Mouse (Mus musculus) heart, postnatal 36 days (tissue): ENCODE results near the gene Ccdc18. TPM values are rescaled to one million over a fixed set of nuclear protein-coding genes. Genes with fewer than 3 reads are reported as not detected.
"Not testable (repeated sequence)": the region's sequence is repeated elsewhere in the genome, so short reads cannot be mapped to it uniquely, and the experiment has no call there.

Source experiments
- DNase-seq, 2 experiments: peaks; one replicate each; pipeline ENCODE4 v3.0.0; 2021 to 2022
- intact Hi-C: fragments of 180-260 bp; cut with DNase I; formaldehyde crosslinking; loops from one replicate; pipeline ENCODE4 v1.15.1; 2025
- total RNA-seq, 2 experiments: library from RNA; stranded (reverse); gene quantifications; 2 replicates each; pipeline ENCODE4 v1.2.3; 2021

Ccdc18 gene
- under 1 TPM; 0.24 to 0.56 TPM for total RNA-seq

DNA sequence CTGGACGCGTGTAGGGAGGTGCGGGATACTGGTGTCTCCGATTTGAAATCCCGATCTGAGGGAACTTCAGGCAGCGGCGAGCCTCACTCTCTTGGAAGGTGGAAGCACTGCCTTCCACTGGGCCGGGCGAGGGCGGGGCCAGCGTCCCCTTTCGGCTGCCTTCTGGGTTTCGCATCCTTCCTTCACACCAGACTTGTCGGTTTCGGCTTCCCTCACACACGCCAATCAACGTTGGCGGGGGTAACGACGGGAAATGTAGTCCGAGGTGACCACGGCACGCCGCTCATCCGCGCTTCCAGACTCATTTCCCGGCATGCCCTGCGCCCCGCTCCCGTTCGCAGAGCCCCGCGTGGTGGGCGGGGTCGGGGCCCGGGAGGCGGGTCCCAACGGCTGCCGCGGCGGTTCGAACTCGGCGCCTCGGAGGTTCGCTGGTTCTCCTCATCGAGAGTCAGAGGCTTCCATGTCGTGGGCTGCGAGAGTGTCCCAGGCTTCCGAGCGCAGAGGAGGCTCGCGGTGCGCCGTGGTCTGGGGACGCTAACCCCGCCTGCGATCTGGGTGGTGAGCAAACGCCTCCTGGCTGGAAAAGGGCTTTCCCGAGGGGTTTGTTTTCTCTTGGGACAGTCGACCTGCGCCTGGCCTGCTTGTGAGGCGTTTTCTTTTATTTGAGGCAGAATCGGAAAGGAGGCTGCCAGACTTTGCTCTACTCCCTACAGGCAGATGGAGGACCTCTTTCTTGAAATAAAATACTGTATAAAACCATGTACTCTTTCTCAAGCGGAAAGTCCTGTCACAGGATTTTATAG is at the start of gene Ccdc18, which contains the start of gene Tmed5:
Gene Ccdc18, plus strand, starts transcription at position 435 of the 803 bp plus-strand sequence.
Gene Tmed5, minus strand, starts transcription at position 180 of the 803 bp plus-strand sequence.
- DNase-seq, result peak; percentile 95 to 98
- intact Hi-C loops, result loop anchor here (1.0 to 10.0 kb wide), 6 partner anchors 67 to 532 kb away; partner anchors contain the start of genes Dgkq, Dr1, Gak and Idua

DNA sequence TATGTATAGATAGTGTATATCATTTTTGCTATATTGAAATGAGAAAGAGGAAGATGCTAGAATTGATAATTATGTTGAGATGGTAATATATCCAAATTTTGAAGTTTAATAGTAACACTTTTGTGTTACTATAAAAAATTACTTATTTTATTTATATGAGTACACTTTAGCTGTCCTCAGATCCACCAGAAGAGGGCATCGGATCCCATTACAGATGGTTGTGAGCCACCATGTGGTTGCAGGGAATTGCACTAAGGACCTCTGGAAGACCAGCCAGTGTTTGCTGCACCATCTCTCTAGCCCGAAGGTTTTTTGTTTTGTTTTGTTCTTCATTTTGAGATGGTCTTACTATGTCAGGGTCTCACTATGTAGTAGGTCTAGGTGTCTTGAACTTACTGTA is 47.2 kb upstream of the Ccdc18 start:
- intact Hi-C loops, result loop anchor here (2.0 kb wide), 1 partner anchor 77 kb away; no protein-coding TSS in a partner anchor
- no peak for DNase-seq

- intact Hi-C loops, DNase-seq: not testable (repeated sequence)
Observed at GRCm38 (mm10) chr5:108092731-108093130, 39.9 kb upstream of the Ccdc18 start.

- no peak for DNase-seq
- intact Hi-C loops, result no loop called here
Observed at GRCm38 (mm10) chr5:108097676-108098075, 35.0 kb upstream of the Ccdc18 start.

DNA sequence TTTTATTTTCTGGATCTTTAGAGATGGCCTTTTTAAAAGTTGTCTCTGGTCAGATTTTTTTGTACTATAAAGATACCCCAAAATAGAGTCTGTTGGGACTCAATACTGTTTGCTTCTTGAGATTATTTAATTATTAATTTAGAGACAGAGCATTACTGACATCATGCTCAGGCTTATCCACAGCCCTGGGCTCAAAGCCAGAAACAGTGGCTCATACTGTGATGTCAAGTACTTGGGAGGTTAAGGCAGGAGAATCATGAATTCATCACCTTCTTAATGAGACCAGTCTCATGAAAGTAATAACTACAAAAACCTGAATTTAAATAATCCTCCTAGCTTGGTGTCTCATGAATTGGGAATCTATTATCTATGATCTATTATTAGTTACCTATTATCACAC is 32.5 kb upstream of the Ccdc18 start:
- no peak for DNase-seq
- intact Hi-C loops, result no loop called here

DNA sequence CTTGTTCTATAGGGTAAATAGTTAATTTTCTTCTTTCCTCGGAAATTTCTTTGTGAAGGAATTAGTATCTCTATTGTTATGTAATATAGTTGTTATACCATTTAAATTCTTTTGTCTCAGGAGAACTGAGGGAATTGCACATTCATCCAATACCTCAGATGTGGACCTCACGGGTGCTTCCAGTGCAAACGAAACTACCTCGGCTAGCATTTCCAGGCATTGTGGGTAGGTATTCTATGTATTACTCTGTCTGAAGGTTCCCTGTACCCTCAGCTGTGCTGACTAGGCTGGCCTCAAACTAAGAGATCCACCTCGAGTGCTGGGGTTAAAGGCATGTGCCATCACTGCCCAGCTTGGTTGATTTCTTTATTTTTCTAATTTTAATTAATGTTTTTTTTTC is 28.4 kb upstream of the Ccdc18 start:
- intact Hi-C loops, result no loop called here
- no peak for DNase-seq

GRCm38 (mm10) chr5:108109346-108109745 is 23.3 kb upstream of the Ccdc18 start:
- DNase-seq, result no peak
- intact Hi-C loops, result no loop called here

GRCm38 (mm10) chr5:108117693-108118092 is 15.0 kb upstream of the Ccdc18 start:
- DNase-seq, result no peak
- intact Hi-C loops, result no loop called here

- intact Hi-C loops, result no loop called here
- DNase-seq, result no peak
Observed at GRCm38 (mm10) chr5:108120221-108120900, 12.3 kb upstream of the Ccdc18 start.

DNA sequence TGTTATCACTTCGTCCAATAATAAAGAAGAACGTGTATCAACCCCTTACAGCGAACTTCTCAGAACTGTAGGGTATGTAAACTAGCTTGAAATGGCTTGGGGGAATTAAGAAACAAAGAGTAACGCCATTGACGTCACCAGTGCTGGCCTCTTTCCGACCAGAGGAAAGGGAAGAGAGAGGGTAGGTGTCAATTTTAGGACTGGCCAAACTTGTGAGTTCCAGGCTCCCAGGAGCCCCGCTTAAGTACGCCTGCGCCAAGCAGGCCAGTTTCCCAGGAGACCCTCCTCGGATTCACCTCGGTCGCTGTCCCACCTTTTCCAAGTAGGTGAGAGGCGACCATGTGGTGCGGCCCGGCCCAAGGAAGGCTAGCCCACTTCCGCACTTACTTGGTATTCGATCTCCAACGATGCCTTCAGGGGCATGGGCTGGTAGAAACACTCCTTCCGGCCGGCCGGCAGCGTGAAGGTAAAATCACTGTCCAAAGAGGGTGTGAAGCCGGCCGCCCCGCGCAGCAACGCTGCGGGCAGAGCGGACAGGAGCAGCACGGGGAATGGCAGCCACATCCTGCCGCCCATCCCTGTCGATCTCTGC is 730 bp upstream of the Ccdc18 start:
- DNase-seq, result peak in 1 of 2 experiments; percentile 64
- intact Hi-C loops, result loop anchor here (1.0 to 10.0 kb wide), 6 partner anchors 67 to 533 kb away; partner anchors contain the start of genes Dgkq, Dr1, Gak and Idua

DNA sequence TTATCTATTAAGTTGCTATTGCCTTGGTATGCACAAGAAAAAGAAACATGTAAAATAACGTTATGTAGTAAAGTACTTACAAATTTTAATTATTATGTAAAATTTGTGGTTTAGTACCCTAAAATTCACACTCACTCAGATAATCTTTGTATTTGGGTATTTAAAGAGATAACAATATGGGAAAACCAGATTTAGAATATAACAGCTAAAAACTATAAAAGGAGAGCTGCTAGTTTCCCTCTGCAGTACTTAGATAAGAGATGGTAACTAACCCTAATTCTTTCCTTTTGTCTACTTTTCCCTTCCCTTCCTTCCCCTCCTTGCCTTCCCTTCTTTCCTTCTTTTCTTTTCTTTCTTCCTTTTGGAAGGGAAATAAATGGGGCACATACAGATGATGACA is 19.9 kb downstream of the Ccdc18 start:
- intact Hi-C loops, result no loop called here

GRCm38 (mm10) chr5:108160796-108161195 is 28.1 kb downstream of the Ccdc18 start:
- intact Hi-C loops, result loop anchor here (5.0 kb wide), 1 partner anchor 238 kb away; no protein-coding TSS in a partner anchor
- no peak for DNase-seq

More for the DNA sequence above, 19.9 kb downstream of the Ccdc18 start:
- DNase-seq, result no peak

DNA sequence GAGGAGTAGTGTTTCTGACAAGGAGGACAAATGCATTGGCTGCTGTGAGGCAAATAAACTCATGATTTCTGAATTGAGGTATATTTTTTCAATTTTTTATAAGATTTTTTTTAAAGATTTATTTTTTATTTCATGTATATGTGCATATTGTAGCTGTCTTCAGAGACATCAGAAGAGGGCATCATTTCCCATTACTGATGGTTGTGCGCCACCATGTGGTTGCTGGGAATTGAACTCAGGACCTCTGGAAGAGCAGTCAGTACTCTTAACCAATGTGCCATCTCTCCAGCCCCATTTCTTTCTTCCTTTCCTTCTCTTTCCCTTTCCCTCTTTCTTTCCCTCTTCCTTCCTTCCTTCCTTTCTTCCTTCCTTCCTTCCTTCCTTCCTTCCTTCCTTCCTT is 31.0 kb downstream of the Ccdc18 start:
- DNase-seq, result peak; percentile 32 to 44
- intact Hi-C loops, result loop anchor here (2.0 to 5.0 kb wide), 3 partner anchors 79 to 241 kb away; no protein-coding TSS in a partner anchor

- intact Hi-C loops, result no loop called here
- no peak for DNase-seq
Observed at GRCm38 (mm10) chr5:108184050-108184449, 51.4 kb downstream of the Ccdc18 start.

DNA sequence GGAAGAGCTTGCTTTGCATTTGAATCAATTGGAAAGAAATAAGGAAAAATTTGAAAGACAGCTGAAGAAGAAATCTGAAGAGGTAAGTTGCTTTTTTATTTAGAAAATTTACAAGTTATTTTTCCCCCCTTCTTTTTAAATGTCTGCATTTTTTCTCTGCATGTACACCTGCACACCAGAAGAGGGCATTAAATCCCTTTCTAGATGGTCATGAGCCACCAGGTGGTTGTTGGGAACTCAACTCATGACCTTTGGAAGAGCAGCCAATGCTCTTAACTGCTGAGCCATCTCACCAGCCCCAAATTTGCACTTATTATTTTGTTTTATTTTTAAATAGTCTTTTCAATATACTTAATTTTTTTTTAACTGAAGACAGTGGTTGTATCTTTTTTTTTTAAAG is 56.3 kb downstream of the Ccdc18 start:
- intact Hi-C loops, result no loop called here
- DNase-seq, result no peak

DNA sequence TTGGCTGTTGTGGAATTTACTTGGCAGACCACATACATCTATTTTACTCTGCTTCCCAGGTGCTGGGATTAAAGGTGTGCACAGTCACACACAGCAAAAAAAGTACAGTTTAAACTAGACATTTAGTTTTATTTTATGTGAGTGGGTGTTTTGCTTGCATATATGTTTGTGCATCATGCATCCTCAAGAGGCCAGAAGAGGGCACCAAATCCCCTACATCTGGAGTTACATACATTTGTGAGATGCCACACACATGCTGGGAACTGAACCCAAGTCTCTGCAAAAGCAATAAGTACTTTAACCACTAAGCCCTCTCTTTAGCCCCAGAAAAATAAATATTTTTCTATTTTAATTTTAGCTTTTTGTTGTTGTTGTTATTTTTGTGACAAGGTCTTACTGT is 73.3 kb downstream of the Ccdc18 start:
- no peak for DNase-seq
- intact Hi-C loops, result no loop called here

DNA sequence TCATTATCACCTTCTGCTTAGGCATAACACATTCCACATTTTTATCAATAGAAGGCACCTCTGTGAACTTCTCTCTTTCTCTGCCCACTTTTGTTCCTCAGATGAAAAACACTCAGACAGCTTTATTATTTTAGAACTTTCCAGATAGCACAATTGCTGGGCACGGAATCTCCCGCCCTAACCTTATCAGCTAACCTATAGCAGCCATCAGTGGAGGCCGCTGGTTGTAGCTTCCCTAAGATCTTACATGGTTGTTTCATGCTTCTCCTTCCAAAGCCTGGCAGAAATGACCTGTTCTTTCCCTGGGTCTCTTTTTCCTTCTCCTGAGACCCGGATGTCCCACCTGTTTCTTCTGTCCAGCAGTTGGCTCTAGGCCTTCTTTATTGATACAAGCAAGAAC is 78.8 kb downstream of the Ccdc18 start:
- intact Hi-C loops, result no loop called here
- no peak for DNase-seq

DNA sequence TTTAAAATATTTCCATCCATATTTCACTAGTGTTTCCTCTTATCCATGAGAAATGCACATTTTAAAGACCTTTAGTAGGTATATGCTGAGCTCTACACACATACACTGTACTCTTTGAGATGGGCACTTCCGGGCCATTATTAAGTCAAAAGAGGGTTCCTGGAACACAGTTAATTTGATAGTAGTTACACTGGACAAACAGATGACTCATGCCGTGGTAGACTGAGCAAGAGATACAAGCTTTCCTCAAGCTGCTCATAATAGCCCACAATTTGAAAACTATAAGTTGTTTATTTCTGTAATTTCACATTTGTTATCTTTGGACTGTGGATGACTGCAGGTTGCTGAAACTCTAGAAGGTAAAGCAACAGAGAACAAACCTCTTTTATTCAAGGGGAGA is 82.3 kb downstream of the Ccdc18 start:
- DNase-seq, result no peak
- intact Hi-C loops, result no loop called here

GRCm38 (mm10) chr5:108224077-108224476 is 91.4 kb downstream of the Ccdc18 start:
- intact Hi-C loops, result no loop called here
- no peak for DNase-seq

GRCm38 (mm10) chr5:108226159-108226558 is 93.5 kb downstream of the Ccdc18 start:
- DNase-seq, result no peak
- intact Hi-C loops, result no loop called here

DNA sequence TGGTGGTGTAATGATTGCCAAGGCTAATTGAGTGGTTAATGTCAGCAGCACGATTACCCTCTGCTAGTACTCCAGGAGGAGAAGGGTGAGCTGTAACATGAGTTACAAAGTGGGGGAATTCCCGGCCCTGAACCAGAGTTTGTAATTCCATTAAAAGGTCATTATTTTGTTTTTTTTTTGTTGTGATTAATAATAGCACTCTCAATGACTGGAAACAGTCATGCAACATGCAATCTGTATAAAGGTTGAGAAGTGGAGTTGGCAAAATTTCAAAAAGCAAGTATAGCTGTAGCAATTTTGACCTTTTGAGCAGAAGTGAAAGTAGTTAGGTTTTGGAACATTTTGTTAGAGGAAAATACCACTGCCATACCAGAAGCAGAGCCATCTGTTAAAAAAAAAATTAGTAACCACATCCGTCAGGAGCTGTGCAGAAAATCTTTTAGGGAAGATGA is 113.7 kb downstream of the Ccdc18 start:
- no peak for DNase-seq
- intact Hi-C loops, result no loop called here
